Mouse (Mus musculus): ENCODE data around the gene Zbtb45. TPM values are rescaled to one million over a fixed set of nuclear protein-coding genes. Genes with fewer than 3 reads are reported as not detected.

Zbtb45 gene
- polyA plus RNA-seq, 1 experiment from 2014 or later: 11.4 TPM

DNA sequence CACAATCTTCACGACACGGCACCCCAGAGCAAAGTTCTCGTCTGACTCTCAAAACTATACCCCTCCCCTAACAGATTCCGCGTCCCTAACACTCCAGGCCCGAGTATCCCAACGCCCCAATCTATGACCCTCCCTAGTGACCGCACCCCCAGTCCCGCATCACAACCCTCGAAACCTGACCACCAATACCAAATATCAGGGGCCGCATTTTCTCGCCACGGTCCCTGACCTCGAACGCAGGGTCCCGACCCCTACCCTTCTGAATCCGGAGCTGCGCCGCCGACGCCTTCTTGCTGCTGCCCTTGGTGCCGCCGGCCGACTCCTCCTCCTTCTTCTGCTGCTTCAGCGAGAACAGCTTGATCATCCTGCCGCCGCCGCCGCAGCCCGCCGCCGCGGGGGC lies 27.5 kb upstream of the Zbtb45 start:
- no peaks in the 10 kb centered on the region for H3K9me3 ChIP-seq (replicated peaks; ENCODE audit: control insufficient read depth, low read length)
- ATAC-seq (ENCODE audit: low read depth): peak; percentile 5
- WGBS (ENCODE audit: insufficient replicate concordance): 0% methylated on average over 32 of the region's 33 CpGs
- H3K27me3 ChIP-seq (ENCODE audit: control insufficient read depth, insufficient read depth, low read depth, low read length): peaks cover 3% of the 10 kb centered on the region
- H3K27ac ChIP-seq (ENCODE audit: low read length): peak overlapping the region; percentile 98
- peak overlapping the region; percentile 94 for H3K4me2 ChIP-seq (ENCODE audit: low read depth, low read length)
- peaks cover 15% of the 10 kb centered on the region for H3K36me3 ChIP-seq (ENCODE audit: control insufficient read depth, insufficient read depth)
- peak overlapping the region; percentile 89 for H3K4me3 ChIP-seq (ENCODE audit: low read depth, low read length)
- H3K9ac ChIP-seq (ENCODE audit: low read depth, low read length): peak overlapping the region; percentile 97
- peaks cover 41% of the 10 kb centered on the region for H3K4me1 ChIP-seq (ENCODE audit: control insufficient read depth, low read depth, low read length)

DNA sequence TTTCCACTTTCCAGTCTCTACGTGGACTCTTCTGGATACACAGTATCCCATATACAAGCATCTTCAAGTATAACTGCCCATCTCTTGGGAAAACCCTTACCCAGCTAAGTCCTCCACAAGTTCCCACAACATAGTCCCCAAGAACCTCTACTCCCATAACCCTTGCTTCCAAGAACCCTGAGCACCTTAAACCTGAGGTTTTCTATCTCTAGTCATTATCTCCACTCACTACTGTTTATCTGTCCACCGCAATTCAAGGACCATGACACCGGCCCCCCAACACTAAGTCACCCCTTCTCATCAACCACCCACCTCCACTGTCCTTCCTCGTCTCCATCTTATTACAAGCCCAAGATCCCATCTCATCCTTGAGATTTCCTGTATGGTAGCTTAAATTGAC lies 27.0 kb upstream of the Zbtb45 start:
- Histone ChIP-seq H3K9ac (ENCODE audit: low read depth, low read length) (peak overlapping the region; percentile 97), H3K9me3 (replicated peaks; ENCODE audit: control insufficient read depth, low read length) (no peaks in the 10 kb centered on the region), H3K4me1 (ENCODE audit: control insufficient read depth, low read depth, low read length) (peaks cover 41% of the 10 kb centered on the region), H3K4me3 (ENCODE audit: low read depth, low read length) (peak overlapping the region; percentile 89), H3K27ac (ENCODE audit: low read length) (peak overlapping the region; percentile 98), H3K27me3 (ENCODE audit: control insufficient read depth, insufficient read depth, low read depth, low read length) (no peaks in the 10 kb centered on the region; the same call in 1 of the 2 replicates), H3K4me2 (ENCODE audit: low read depth, low read length) (peak overlapping the region; percentile 94), H3K36me3 (ENCODE audit: control insufficient read depth, insufficient read depth) (peaks cover 20% of the 10 kb centered on the region)
- no peak for ATAC-seq (ENCODE audit: low read depth)
- 19% methylated on average over 4 of the region's 4 CpGs for WGBS (ENCODE audit: insufficient replicate concordance)

DNA sequence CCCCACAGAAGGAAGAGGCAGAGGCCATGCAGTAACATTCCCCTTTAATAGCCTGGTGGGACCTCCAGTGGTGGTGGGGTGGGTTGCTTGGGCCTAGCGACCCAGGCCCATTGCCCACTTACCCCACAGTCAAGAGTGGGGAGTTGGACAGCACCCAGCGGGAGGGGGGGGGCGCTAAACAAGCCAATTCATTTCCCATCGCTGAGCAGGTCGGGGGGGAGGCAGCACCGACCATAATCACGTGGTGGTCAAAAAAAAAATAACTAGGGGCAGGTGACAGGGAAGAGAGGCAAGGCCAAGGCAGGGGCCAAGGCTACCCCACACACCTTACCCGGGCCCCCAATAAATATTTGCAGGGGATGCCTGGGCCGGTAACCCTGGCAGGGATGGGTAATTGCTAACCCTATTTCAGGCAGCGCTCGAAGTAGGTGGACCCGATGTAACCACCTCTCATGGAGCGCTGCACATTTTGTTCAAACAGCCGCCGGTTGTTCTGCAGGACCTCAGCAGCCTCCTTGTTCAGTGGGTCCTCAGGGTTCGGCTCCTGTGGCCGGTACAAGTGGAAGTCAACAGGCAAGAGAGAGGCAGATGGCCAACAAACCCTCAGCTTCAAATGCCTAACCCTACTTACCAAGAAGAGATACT lies 25.5 kb upstream of the Zbtb45 start:
- H3K9ac ChIP-seq (ENCODE audit: low read depth, low read length): peak overlapping the region; percentile 86; the same call in 1 of the 2 replicates
- no peaks in the 10 kb centered on the region for H3K9me3 ChIP-seq (replicated peaks; ENCODE audit: control insufficient read depth, low read length)
- H3K27me3 ChIP-seq (ENCODE audit: control insufficient read depth, insufficient read depth, low read depth, low read length): no peaks in the 10 kb centered on the region
- peaks cover 32% of the 10 kb centered on the region for H3K36me3 ChIP-seq (ENCODE audit: control insufficient read depth, insufficient read depth)
- peak overlapping the region; percentile 83 for H3K4me3 ChIP-seq (ENCODE audit: low read depth, low read length)
- H3K4me1 ChIP-seq (ENCODE audit: control insufficient read depth, low read depth, low read length): peaks cover 41% of the 10 kb centered on the region
- 80% methylated on average over 17 of the region's 17 CpGs for WGBS (ENCODE audit: insufficient replicate concordance)
- peak overlapping the region; percentile 87 for H3K27ac ChIP-seq (ENCODE audit: low read length)
- peak overlapping the region; percentile 78 for H3K4me2 ChIP-seq (ENCODE audit: low read depth, low read length)
- ATAC-seq (ENCODE audit: low read depth): no peak

DNA sequence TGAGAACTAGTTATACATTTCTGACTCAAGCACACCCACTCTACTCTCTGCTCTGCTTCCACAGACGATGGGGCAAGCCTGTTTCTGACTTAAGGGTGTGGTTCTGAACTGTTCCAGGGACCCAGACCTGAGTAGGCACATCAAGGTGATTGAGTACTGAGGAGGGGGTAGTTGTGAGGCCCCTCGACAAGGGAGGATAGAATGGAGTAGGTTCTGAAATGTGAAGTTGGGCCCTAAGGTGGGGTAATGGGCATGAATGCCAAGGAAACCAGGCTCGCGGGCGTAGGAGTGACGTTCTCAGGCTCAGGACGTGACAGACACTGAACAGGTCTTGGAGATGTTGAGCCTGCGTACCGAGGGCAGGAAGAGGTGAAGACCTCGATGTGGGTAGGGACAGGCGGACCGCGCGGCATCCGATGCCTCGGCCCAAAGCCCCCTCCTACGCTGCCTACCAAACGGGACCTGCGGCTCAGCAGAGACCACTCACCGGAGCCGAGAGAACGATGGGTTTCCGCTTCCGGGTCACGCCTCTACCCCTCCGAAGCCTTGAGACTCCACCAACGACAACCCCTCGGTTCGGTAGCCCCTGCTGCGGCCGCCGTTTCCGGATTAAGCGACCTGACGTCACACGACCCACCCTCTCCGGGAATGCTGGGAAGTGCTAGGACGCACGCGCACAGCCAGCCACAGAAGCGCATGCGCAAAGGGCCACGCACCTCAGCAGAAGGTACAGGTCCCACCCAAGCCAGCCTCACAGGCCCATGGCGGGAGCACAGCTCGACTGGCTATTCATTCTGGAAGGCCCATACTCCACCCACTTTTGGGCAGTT lies 24.5 kb upstream of the Zbtb45 start, which contains the start of gene Chmp2a:
Gene Chmp2a (minus strand): TSS at position 660 of the 830 bp plus-strand sequence.
- peaks cover 42% of the 10 kb centered on the region for H3K36me3 ChIP-seq (ENCODE audit: control insufficient read depth, insufficient read depth)
- H3K4me1 ChIP-seq (ENCODE audit: control insufficient read depth, low read depth, low read length): peaks cover 35% of the 10 kb centered on the region
- H3K9ac ChIP-seq (ENCODE audit: low read depth, low read length): peak within 1 kb of the TSS; percentile 86
- H3K4me2 ChIP-seq (ENCODE audit: low read depth, low read length): peak within 1 kb of the TSS; percentile 78
- WGBS (ENCODE audit: insufficient replicate concordance): under 1% methylated on average over 45 of the region's 45 CpGs
- H3K27ac ChIP-seq (ENCODE audit: low read length): peak within 1 kb of the TSS; percentile 87
- ATAC-seq (ENCODE audit: low read depth): peak; percentile 73
- no peaks in the 10 kb centered on the region for H3K27me3 ChIP-seq (ENCODE audit: control insufficient read depth, insufficient read depth, low read depth, low read length)
- H3K9me3 ChIP-seq (replicated peaks; ENCODE audit: control insufficient read depth, low read length): no peaks in the 10 kb centered on the region
- H3K4me3 ChIP-seq (ENCODE audit: low read depth, low read length): peak within 1 kb of the TSS; percentile 83

DNA sequence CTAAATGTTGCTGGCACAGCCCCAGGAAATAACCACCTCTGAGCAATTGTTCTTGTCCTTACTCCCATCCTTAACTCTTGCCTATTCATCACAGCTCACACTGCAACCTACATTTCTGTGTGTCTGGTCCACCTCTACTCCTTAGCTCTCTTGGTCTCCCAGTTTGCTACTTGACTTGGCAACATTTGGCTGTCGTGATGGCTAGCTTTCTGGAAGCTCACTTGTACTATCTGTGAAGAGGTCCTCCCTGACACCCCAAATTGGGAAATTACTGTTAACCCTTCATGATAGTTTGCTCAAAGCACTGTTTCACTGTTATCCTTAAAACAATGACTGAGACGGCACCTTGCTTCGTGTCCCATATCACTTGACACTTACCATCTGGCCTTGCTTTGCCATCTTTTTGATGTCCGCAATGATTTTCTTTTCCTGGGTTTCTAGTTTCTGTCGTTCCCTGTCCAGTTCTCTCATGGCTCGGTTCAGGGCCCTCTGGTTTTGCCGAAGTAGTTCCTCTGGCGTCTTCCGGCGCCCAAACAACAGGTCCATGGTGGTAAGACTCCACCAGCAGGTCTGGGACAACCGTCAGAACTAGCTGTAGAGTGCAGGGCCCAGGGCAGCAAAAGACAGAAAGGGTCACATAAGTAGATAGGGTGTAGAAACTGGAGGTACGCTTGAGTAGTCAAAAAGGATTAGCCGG lies 23.8 kb upstream of the Zbtb45 start:
- Histone ChIP-seq H3K4me2 (ENCODE audit: low read depth, low read length) (peak overlapping the region; percentile 78), H3K4me1 (ENCODE audit: control insufficient read depth, low read depth, low read length) (peaks cover 27% of the 10 kb centered on the region), H3K9me3 (replicated peaks; ENCODE audit: control insufficient read depth, low read length) (no peaks in the 10 kb centered on the region), H3K4me3 (ENCODE audit: low read depth, low read length) (peak overlapping the region; percentile 83), H3K36me3 (ENCODE audit: control insufficient read depth, insufficient read depth) (peaks cover 49% of the 10 kb centered on the region), H3K9ac (ENCODE audit: low read depth, low read length) (peak overlapping the region; percentile 86), H3K27me3 (ENCODE audit: control insufficient read depth, insufficient read depth, low read depth, low read length) (no peaks in the 10 kb centered on the region), H3K27ac (ENCODE audit: low read length) (peak overlapping the region; percentile 87)
- ATAC-seq (ENCODE audit: low read depth): no peak
- 41% methylated on average over 13 of the region's 13 CpGs for WGBS (ENCODE audit: insufficient replicate concordance)

DNA sequence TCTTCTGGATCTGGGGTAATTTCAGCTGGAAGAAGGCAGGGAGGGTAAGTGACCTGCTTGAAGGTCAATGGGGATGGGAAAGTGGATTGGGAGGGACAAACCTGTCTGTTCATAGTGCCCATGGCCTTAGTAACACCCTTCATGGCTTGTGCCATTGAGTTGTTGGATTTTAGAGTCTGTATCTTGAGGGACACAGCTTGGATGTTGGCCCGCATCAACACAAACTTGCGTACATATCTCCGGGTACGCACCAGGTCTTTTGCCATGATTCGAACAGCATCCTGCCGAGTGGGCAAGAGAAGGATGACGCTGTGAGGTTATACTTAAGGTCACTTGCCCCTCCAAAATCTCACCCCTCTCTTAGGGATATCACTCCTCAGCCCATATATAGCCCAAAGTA lies 22.7 kb upstream of the Zbtb45 start:
- 89% methylated on average over 7 of the region's 7 CpGs for WGBS (ENCODE audit: insufficient replicate concordance)
- no peak overlapping the region for H3K4me3 ChIP-seq (ENCODE audit: low read depth, low read length)
- peaks cover 26% of the 10 kb centered on the region for H3K4me1 ChIP-seq (ENCODE audit: control insufficient read depth, low read depth, low read length)
- peaks cover 60% of the 10 kb centered on the region for H3K36me3 ChIP-seq (ENCODE audit: control insufficient read depth, insufficient read depth)
- no peak overlapping the region for H3K27ac ChIP-seq (ENCODE audit: low read length)
- H3K9me3 ChIP-seq (replicated peaks; ENCODE audit: control insufficient read depth, low read length): no peaks in the 10 kb centered on the region
- no peak overlapping the region for H3K9ac ChIP-seq (ENCODE audit: low read depth, low read length)
- ATAC-seq (ENCODE audit: low read depth): no peak
- no peak overlapping the region for H3K4me2 ChIP-seq (ENCODE audit: low read depth, low read length)
- no peaks in the 10 kb centered on the region for H3K27me3 ChIP-seq (ENCODE audit: control insufficient read depth, insufficient read depth, low read depth, low read length)

DNA sequence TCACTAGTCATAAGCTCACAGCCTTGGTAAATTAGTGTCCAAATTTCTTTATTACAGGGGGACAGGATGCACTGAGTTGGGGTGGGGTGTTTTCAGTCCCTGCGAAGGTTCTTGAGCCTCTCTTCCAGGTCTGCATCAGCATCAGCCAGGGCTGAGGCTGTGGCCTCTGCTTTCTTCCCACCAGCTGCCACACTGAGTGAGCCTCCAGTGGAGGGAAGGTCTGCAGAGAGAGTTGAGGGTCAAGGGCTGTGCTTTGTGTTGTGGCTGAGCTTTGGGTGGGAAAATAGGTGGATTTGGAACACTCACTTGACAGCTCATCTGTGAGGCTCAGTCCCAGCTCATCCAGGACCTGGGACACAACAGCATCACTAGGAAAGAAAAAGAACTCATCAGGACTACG lies 22.1 kb upstream of the Zbtb45 start:
- no peak overlapping the region for H3K4me2 ChIP-seq (ENCODE audit: low read depth, low read length)
- H3K9ac ChIP-seq (ENCODE audit: low read depth, low read length): no peak overlapping the region
- 71% methylated on average over 2 of the region's 2 CpGs for WGBS (ENCODE audit: insufficient replicate concordance)
- H3K27me3 ChIP-seq (ENCODE audit: control insufficient read depth, insufficient read depth, low read depth, low read length): no peaks in the 10 kb centered on the region
- ATAC-seq (ENCODE audit: low read depth): no peak
- peaks cover 26% of the 10 kb centered on the region for H3K4me1 ChIP-seq (ENCODE audit: control insufficient read depth, low read depth, low read length)
- peaks cover 65% of the 10 kb centered on the region for H3K36me3 ChIP-seq (ENCODE audit: control insufficient read depth, insufficient read depth)
- H3K27ac ChIP-seq (ENCODE audit: low read length): no peak overlapping the region
- no peaks in the 10 kb centered on the region for H3K9me3 ChIP-seq (replicated peaks; ENCODE audit: control insufficient read depth, low read length)
- H3K4me3 ChIP-seq (ENCODE audit: low read depth, low read length): no peak overlapping the region

DNA sequence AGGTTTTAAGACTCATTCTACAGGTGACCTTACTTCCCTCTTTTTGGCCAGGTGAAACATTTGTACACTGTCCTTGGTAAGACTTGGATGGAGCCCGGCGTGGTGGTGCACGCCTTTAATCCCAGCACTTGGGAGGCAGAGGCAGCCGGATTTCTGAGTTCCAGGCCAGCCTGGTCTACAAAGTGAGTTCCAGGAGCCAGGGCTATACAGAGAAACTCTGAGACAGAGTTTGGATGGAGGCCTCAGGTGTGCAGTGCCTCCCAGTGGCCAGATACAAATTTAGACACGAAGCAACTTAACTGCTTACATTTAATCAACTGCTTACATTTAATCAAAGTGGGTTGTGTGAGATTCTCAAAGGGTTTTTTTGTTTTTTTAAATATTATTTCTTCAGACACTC lies 21.2 kb upstream of the Zbtb45 start:
- no peak overlapping the region for H3K27ac ChIP-seq (ENCODE audit: low read length)
- H3K36me3 ChIP-seq (ENCODE audit: control insufficient read depth, insufficient read depth): peaks cover 73% of the 10 kb centered on the region
- no peak for ATAC-seq (ENCODE audit: low read depth)
- no peaks in the 10 kb centered on the region for H3K9me3 ChIP-seq (replicated peaks; ENCODE audit: control insufficient read depth, low read length)
- H3K27me3 ChIP-seq (ENCODE audit: control insufficient read depth, insufficient read depth, low read depth, low read length): no peaks in the 10 kb centered on the region
- no peak overlapping the region for H3K9ac ChIP-seq (ENCODE audit: low read depth, low read length)
- peaks cover 25% of the 10 kb centered on the region for H3K4me1 ChIP-seq (ENCODE audit: control insufficient read depth, low read depth, low read length)
- no peak overlapping the region for H3K4me2 ChIP-seq (ENCODE audit: low read depth, low read length)
- WGBS (ENCODE audit: insufficient replicate concordance): 62% methylated on average over 5 of the region's 5 CpGs
- H3K4me3 ChIP-seq (ENCODE audit: low read depth, low read length): no peak overlapping the region
